Mouse (Mus musculus): ENCODE measurements around the gene Aars2. TPM values are rescaled to one million over a fixed set of nuclear protein-coding genes. Genes with fewer than 3 reads are reported as not detected.

Aars2 gene
- polyA plus RNA-seq, 1 experiment from 2014 or later, result 19.9 TPM

DNA sequence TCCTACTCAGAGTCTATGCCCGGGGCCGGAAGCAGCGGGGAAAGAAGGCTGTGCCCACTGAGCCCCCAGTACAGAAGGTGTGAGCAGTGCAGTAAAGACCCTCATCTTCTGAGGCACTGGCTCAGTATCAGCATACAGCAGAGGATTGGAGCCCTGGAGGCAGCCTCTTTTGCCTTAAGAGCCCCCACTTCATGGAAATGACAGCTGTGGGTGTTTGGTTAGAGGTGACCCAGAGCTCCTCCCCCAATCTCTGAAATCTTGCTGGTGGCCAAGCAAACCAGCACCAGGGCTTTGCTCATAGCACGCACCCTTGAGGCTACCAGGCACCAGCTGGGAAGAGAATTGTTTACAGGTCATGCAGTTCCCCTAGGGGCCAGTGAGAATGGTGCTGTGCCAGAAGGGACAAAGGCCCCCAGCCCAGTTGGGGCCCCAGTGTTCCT, 60.5 kb downstream of the Aars2 start:
- no peaks in the 10 kb centered on the region for H3K9me3 ChIP-seq (ENCODE audit: control insufficient read depth, low read length)
- 34% methylated on average over 4 of the region's 4 CpGs for WGBS
- H3K4me2 ChIP-seq (ENCODE audit: low read depth, low read length), result no peak overlapping the region
- peaks cover 63% of the 10 kb centered on the region for H3K36me3 ChIP-seq (ENCODE audit: control insufficient read depth, insufficient read depth, low read length)
- H3K27ac ChIP-seq (ENCODE audit: low read length), result no peak overlapping the region
- no peaks in the 10 kb centered on the region for H3K27me3 ChIP-seq (ENCODE audit: control insufficient read depth, insufficient read depth, low read depth, low read length)
- H3K4me1 ChIP-seq (replicated peaks; ENCODE audit: control insufficient read depth, insufficient read depth, low read length), result peaks cover 23% of the 10 kb centered on the region
- no peak overlapping the region for H3K9ac ChIP-seq (ENCODE audit: low read length)
- ATAC-seq (ENCODE audit: low read depth), result no peak
- H3K4me3 ChIP-seq (ENCODE audit: low read length), result no peak overlapping the region

GRCm38 (mm10) chr17:45568990-45569389, 62.3 kb downstream of the Aars2 start:
- 82% methylated on average over 12 of the region's 12 CpGs for WGBS
- Histone ChIP-seq H3K27me3 (ENCODE audit: control insufficient read depth, insufficient read depth, low read depth, low read length) (no peaks in the 10 kb centered on the region), H3K36me3 (ENCODE audit: control insufficient read depth, insufficient read depth, low read length) (peaks cover 63% of the 10 kb centered on the region), H3K4me1 (replicated peaks; ENCODE audit: control insufficient read depth, insufficient read depth, low read length) (peaks cover 23% of the 10 kb centered on the region), H3K4me2 (ENCODE audit: low read depth, low read length) (no peak overlapping the region), H3K9ac (ENCODE audit: low read length) (no peak overlapping the region), H3K9me3 (ENCODE audit: control insufficient read depth, low read length) (no peaks in the 10 kb centered on the region), H3K4me3 (ENCODE audit: low read length) (no peak overlapping the region), H3K27ac (ENCODE audit: low read length) (no peak overlapping the region)
- ATAC-seq (ENCODE audit: low read depth), result no peak

GRCm38 (mm10) chr17:45569999-45570398, 63.4 kb downstream of the Aars2 start:
- H3K27me3 ChIP-seq (ENCODE audit: control insufficient read depth, insufficient read depth, low read depth, low read length), result no peaks in the 10 kb centered on the region
- WGBS, result 69% methylated on average over 4 of the region's 4 CpGs
- no peak for ATAC-seq (ENCODE audit: low read depth)
- H3K4me2 ChIP-seq (ENCODE audit: low read depth, low read length), result no peak overlapping the region
- H3K36me3 ChIP-seq (ENCODE audit: control insufficient read depth, insufficient read depth, low read length), result peaks cover 63% of the 10 kb centered on the region
- H3K9ac ChIP-seq (ENCODE audit: low read length), result no peak overlapping the region
- H3K4me3 ChIP-seq (ENCODE audit: low read length), result no peak overlapping the region; the same call in 1 of the 2 replicates
- peaks cover 21% of the 10 kb centered on the region for H3K4me1 ChIP-seq (replicated peaks; ENCODE audit: control insufficient read depth, insufficient read depth, low read length)
- H3K27ac ChIP-seq (ENCODE audit: low read length), result no peak overlapping the region
- no peaks in the 10 kb centered on the region for H3K9me3 ChIP-seq (ENCODE audit: control insufficient read depth, low read length)

Other genes with a start within 250 kb of the Aars2 start
- 58.9 and 60.1 TPM in 2 replicates for gene Cdc5l, start 73.1 kb upstream of the Aars2 start, polyA plus RNA-seq (2015; fragmentation: Nextera tagmentation; extraction: Ambion mirVana)
- 0.96 and 1.2 TPM in 2 replicates for gene Spats1, start 31.4 kb upstream of the Aars2 start, polyA plus RNA-seq (2015; fragmentation: Nextera tagmentation; extraction: Ambion mirVana)
- gene Tcte1, start 16.6 kb downstream of the Aars2 start, polyA plus RNA-seq (2015; fragmentation: Nextera tagmentation; extraction: Ambion mirVana), result 1.7 and 2.7 TPM in 2 replicates
- 1.2 and 1.4 TPM in 2 replicates for gene Tmem151b, start 42.8 kb downstream of the Aars2 start, polyA plus RNA-seq (2015; fragmentation: Nextera tagmentation; extraction: Ambion mirVana)
- gene Nfkbie, start 48.9 kb downstream of the Aars2 start, polyA plus RNA-seq (2015; fragmentation: Nextera tagmentation; extraction: Ambion mirVana), result 3.1 and 3.5 TPM in 2 replicates
- gene Slc35b2, start 57.0 kb downstream of the Aars2 start, polyA plus RNA-seq (2015; fragmentation: Nextera tagmentation; extraction: Ambion mirVana), result 130 and 131 TPM in 2 replicates
- 1,477 and 1,506 TPM in 2 replicates for gene Hsp90ab1, start 66.4 kb downstream of the Aars2 start, polyA plus RNA-seq (2015; fragmentation: Nextera tagmentation; extraction: Ambion mirVana)
- gene Slc29a1, start 92.8 kb downstream of the Aars2 start, polyA plus RNA-seq (2015; fragmentation: Nextera tagmentation; extraction: Ambion mirVana), result 100 and 106 TPM in 2 replicates
- gene Mymx, start 95.3 kb downstream of the Aars2 start, polyA plus RNA-seq (2015; fragmentation: Nextera tagmentation; extraction: Ambion mirVana), result 0.39 and 0.91 TPM in 2 replicates
- 0.72 and 0.78 TPM in 2 replicates for gene Capn11, start 152.5 kb downstream of the Aars2 start, polyA plus RNA-seq (2015; fragmentation: Nextera tagmentation; extraction: Ambion mirVana)
- 191 and 214 TPM in 2 replicates for gene Mrpl14, start 179.5 kb downstream of the Aars2 start, polyA plus RNA-seq (2015; fragmentation: Nextera tagmentation; extraction: Ambion mirVana)
- 52.7 and 55.6 TPM in 2 replicates for gene Tmem63b, start 180.1 kb downstream of the Aars2 start, polyA plus RNA-seq (2015; fragmentation: Nextera tagmentation; extraction: Ambion mirVana)
- gene 1600014C23Rik, start 227.0 kb downstream of the Aars2 start, polyA plus RNA-seq (2015; fragmentation: Nextera tagmentation; extraction: Ambion mirVana), result not detected in 2 replicates